Mouse (Mus musculus): ENCODE data around the gene Dnajc2.

Gene Dnajc2

GRCm38 (mm10) chr5:21785053-21785452 lies at the start of gene Dnajc2, which contains the start of gene Psmc2:
Dnajc2 (minus strand) TSS chr5:21785251.
Psmc2 (plus strand) TSS chr5:21785283.
- in situ Hi-C loops (cut with MboI; ENCODE audit: low pct_unique_long_range_greater_than_20kb in 1 of 2, low sequenced_read_pairs in 2 of 2, unreplicated experiment in 1 of 2) = no loop called here

- in situ Hi-C loops (cut with MboI; ENCODE audit: low pct_unique_long_range_greater_than_20kb in 1 of 2, low sequenced_read_pairs in 2 of 2, unreplicated experiment in 1 of 2) = no loop called here
These were observed 46.7 kb upstream of the Dnajc2 start for GRCm38 (mm10) chr5:21831761-21832160.

GRCm38 (mm10) chr5:21828855-21829254 lies 43.8 kb upstream of the Dnajc2 start:
- in situ Hi-C loops (cut with MboI; ENCODE audit: low pct_unique_long_range_greater_than_20kb in 1 of 2, low sequenced_read_pairs in 2 of 2, unreplicated experiment in 1 of 2) = no loop called here

- in situ Hi-C loops (cut with MboI; ENCODE audit: low pct_unique_long_range_greater_than_20kb in 1 of 2, low sequenced_read_pairs in 2 of 2, unreplicated experiment in 1 of 2) = no loop called here
These were observed 42.6 kb upstream of the Dnajc2 start for GRCm38 (mm10) chr5:21827643-21828042.

GRCm38 (mm10) chr5:21826370-21826769 lies 41.3 kb upstream of the Dnajc2 start:
- in situ Hi-C loops (cut with MboI; ENCODE audit: low pct_unique_long_range_greater_than_20kb in 1 of 2, low sequenced_read_pairs in 2 of 2, unreplicated experiment in 1 of 2) = no loop called here

GRCm38 (mm10) chr5:21813994-21814393 lies 28.9 kb upstream of the Dnajc2 start:
- in situ Hi-C loops (cut with MboI; ENCODE audit: low pct_unique_long_range_greater_than_20kb in 1 of 2, low sequenced_read_pairs in 2 of 2, unreplicated experiment in 1 of 2) = no loop called here

GRCm38 (mm10) chr5:21810924-21811323 lies 25.9 kb upstream of the Dnajc2 start:
- in situ Hi-C loops (cut with MboI; ENCODE audit: low pct_unique_long_range_greater_than_20kb in 1 of 2, low sequenced_read_pairs in 2 of 2, unreplicated experiment in 1 of 2) = no loop called here

- in situ Hi-C loops (cut with MboI; ENCODE audit: low pct_unique_long_range_greater_than_20kb in 1 of 2, low sequenced_read_pairs in 2 of 2, unreplicated experiment in 1 of 2) = no loop called here
These were observed 19.8 kb upstream of the Dnajc2 start for GRCm38 (mm10) chr5:21804837-21805236.

- in situ Hi-C loops (cut with MboI; ENCODE audit: low pct_unique_long_range_greater_than_20kb in 1 of 2, low sequenced_read_pairs in 2 of 2, unreplicated experiment in 1 of 2) = no loop called here
These were observed 18.7 kb upstream of the Dnajc2 start for GRCm38 (mm10) chr5:21803691-21804188.

GRCm38 (mm10) chr5:21802907-21803306 lies 17.9 kb upstream of the Dnajc2 start:
- in situ Hi-C loops (cut with MboI; ENCODE audit: low pct_unique_long_range_greater_than_20kb in 1 of 2, low sequenced_read_pairs in 2 of 2, unreplicated experiment in 1 of 2) = no loop called here

- in situ Hi-C loops (cut with MboI; ENCODE audit: low pct_unique_long_range_greater_than_20kb in 1 of 2, low sequenced_read_pairs in 2 of 2, unreplicated experiment in 1 of 2) = no loop called here
These were observed 7.1 kb upstream of the Dnajc2 start for GRCm38 (mm10) chr5:21792166-21792565.

GRCm38 (mm10) chr5:21789061-21789460 lies 4.0 kb upstream of the Dnajc2 start:
- in situ Hi-C loops (cut with MboI; ENCODE audit: low pct_unique_long_range_greater_than_20kb in 1 of 2, low sequenced_read_pairs in 2 of 2, unreplicated experiment in 1 of 2) = no loop called here

- in situ Hi-C loops (cut with MboI; ENCODE audit: low pct_unique_long_range_greater_than_20kb in 1 of 2, low sequenced_read_pairs in 2 of 2, unreplicated experiment in 1 of 2) = no loop called here
These were observed 2.4 kb upstream of the Dnajc2 start for GRCm38 (mm10) chr5:21787186-21788105.

- in situ Hi-C loops (cut with MboI; ENCODE audit: low pct_unique_long_range_greater_than_20kb in 1 of 2, low sequenced_read_pairs in 2 of 2, unreplicated experiment in 1 of 2) = no loop called here
These were observed 1.5 kb upstream of the Dnajc2 start for GRCm38 (mm10) chr5:21786258-21787185.

- in situ Hi-C loops (cut with MboI; ENCODE audit: low pct_unique_long_range_greater_than_20kb in 1 of 2, low sequenced_read_pairs in 2 of 2, unreplicated experiment in 1 of 2) = no loop called here
These were observed 725 bp upstream of the Dnajc2 start for GRCm38 (mm10) chr5:21785776-21786175.

- in situ Hi-C loops (cut with MboI; ENCODE audit: low pct_unique_long_range_greater_than_20kb in 1 of 2, low sequenced_read_pairs in 2 of 2, unreplicated experiment in 1 of 2) = loop anchor here in 1 of 2 experiments (5.0 kb wide), 1 partner anchor 37 kb away; no protein-coding TSS in a partner anchor
These were observed 644 bp downstream of the Dnajc2 start for GRCm38 (mm10) chr5:21784161-21785052.

- in situ Hi-C loops (cut with MboI; ENCODE audit: low pct_unique_long_range_greater_than_20kb in 1 of 2, low sequenced_read_pairs in 2 of 2, unreplicated experiment in 1 of 2) = no loop called here
These were observed 8.6 kb downstream of the Dnajc2 start for GRCm38 (mm10) chr5:21776491-21776890.

GRCm38 (mm10) chr5:21769841-21770240 lies 15.2 kb downstream of the Dnajc2 start:
- in situ Hi-C loops (cut with MboI; ENCODE audit: low pct_unique_long_range_greater_than_20kb in 1 of 2, low sequenced_read_pairs in 2 of 2, unreplicated experiment in 1 of 2) = no loop called here
